Mouse (Mus musculus): Measurements from ENCODE around the gene Car4. TPM values are rescaled to one million over a fixed set of nuclear protein-coding genes. Genes with fewer than 3 reads are reported as not detected.

Gene Car4
- polyA plus RNA-seq (2017; shearing (Covaris generic)) = not detected

DNA sequence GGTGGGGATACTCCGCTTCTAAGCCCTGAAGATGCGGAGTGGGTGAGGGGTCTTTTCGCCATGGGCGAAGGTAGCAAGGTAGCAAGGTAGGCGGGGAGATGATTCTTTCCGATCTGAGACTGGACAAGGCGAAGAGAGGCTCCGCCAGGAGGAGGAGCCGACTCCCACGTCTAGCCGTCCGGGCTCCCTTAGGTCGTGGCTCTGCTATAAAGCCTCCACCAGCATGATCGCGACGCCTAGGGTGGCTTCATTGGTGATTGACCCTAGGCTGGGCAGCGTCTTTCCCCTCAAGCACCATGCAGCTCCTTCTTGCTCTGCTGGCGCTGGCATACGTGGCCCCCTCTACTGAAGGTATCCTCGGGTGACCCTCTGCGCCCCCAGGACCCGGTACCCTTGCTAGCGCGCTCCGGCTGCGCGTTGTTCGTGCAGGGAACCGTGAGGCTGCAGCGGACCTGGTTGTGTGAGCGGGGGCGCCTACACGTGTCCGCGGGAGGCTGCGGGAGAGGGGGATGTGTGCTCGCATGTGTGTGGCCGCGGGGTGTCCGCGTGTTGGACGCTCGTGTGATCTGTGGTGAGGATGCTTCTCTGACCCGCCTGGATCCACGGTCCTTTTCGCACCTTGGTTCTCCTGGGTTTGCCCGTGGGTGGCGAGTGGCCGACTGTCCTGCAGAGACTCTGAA, at the start of gene Car4:
Gene Car4 (plus strand): TSS at position 196 of the 680 bp plus-strand sequence.
- ATAC-seq = no peak

DNA sequence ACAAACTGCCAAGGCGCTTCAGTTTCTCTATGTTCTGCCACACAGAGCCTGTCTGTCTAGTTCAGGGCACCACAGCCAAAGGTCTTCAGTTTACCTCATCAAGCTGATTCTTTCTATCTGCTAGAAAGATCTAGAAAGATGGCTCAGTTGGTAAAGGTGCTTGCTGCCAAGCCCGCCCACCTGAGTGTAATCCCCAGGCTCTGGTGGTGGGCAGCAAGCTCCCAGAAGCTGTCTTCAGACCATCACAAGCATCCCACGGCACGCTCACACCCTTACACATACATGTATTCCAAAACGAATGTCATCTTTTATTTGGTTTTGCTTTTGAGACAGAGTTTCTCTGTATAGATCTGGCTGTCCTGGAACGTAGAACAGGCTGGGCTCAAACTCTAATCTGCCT, 49.1 kb upstream of the Car4 start:
- ATAC-seq = no peak

DNA sequence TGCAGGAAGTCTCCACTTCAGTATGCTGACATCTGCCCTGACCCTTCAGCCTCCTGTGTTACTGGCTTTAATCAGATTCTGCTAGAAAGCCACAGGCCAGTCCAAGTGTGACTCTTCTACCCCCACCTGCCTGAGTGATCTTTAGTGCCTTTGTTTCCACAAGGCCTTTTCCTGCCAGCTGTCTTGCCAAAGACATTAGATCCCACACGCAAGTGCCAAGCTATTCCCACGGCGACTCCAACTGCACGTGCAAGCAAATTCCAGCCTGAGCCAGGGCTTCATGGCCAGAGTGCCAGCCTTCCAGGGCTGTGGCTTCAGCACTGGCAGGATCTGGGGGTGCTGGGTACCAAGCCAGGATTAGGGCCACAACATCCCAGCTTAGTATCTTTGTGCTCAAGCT, 47.2 kb upstream of the Car4 start:
- ATAC-seq = no peak

DNA sequence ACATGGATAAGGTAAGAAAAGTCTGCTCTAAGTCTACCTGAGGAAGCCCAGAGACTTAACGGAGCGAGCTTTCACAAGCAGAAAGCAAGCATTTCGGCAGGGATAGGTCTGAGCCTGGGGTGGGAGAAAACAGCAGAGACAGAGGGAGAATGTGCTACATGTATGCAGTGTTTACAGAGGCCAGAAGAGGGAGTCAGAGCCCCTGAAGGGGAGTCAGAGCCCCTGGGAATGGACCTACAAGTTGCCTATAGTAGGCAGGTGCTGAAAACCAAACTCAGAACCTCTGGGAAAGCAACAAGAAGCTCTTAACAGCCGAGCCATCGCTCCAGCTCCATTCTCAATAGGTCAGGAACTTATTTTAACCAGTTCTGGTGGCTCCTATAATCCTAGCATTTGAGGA, 42.9 kb upstream of the Car4 start:
- ATAC-seq = no peak

DNA sequence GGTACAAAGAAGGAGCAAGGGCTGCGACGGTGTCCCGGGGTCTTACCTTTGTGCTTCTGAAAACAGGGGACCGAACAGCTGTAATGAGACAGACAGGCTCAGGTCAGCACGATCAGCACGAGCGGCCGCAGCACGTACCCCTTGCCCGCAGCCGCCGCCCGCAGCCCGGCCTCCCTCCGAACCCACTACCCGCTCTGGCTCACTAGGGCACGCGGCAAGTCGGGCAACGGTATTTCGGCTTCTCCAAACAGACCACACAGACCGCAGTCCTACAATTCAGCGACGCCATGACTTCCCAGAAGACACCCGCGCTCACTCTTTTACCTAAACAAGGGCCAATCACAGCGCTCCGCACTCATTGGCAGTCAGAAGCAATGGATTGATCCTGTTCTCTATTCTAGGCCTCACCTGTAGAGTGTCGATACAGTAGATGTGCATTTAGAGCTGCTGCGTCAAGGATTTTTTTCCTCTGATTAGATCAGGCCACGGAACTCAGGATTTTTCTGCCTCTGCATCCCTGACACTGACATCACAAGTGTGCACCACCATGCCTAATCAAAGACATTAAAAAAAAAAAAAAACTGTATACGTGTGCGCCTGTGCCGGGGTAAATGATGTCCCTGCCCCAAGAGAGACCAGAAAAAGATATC, 41.4 kb upstream of the Car4 start, which contains the start of gene Znhit3:
Gene Znhit3 (minus strand): TSS at position 314 of the 650 bp plus-strand sequence.
- ATAC-seq = peak; percentile 98

DNA sequence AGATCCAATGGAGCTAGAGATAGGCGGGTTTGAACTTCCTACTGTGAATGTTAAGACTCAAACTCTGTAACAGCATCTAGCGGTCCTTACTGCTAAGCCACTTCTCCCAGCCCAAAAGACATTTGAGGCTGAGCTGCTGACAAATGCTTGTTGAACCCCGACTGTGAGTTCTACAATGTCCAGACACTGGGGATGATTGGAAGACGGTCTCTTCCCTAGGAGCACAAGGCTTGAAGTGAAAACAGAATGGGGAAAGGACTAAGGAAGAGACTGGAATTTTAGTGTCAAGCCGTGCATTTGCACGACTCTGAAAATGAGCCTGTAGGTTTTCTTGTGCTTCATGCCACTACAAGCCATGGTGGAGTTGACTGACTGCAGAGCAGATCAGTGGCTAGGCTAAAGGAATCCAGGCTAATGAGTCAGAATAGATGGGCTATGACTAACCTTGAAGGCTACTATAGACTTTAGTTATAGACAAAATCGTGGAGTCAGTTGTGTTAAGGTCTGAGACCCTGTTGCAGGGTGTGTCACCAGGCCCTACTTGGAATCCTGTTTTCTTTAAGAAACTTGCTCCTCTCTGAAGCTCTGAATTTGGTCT, 40.8 kb upstream of the Car4 start:
- ATAC-seq = no peak

DNA sequence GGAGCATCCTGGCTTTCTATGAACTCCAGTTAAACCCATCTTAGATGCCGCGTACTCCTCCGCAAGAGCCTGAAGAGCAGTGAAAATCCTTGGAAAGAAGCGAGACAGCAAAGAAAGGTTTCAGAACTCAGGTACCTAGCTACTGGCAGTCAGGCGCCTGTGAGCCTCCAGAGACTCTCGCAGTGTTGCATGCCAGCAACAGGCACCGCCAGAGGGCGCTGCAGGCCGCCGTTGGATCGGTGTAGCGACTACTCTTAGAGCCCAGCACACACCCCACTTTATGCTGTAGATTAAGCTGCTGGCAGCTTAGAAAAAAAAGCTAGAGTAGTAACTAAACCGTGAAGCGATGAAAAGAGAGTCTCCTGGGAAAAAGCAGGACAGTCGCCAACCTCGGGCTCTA, 39.2 kb upstream of the Car4 start:
- no peak for ATAC-seq

DNA sequence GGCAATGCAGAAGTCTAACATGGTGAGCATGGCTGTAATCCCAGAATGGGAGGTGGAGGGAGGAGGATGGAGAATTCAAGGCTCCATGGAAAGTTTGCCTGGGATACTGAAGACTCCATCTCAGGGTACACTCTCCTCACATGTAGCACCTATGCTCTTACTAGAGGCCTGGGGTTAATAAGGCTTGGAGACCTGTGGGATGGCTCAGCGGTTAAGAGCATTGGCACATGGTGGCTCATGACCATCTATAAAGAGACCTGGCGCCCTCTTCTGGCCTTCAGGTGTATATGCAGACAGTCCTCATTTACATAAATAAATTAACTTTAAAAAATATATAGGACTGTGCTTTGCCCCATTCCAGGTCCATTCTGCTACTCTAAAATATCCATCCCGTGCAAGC, 38.3 kb upstream of the Car4 start:
- ATAC-seq = peak; percentile 43

DNA sequence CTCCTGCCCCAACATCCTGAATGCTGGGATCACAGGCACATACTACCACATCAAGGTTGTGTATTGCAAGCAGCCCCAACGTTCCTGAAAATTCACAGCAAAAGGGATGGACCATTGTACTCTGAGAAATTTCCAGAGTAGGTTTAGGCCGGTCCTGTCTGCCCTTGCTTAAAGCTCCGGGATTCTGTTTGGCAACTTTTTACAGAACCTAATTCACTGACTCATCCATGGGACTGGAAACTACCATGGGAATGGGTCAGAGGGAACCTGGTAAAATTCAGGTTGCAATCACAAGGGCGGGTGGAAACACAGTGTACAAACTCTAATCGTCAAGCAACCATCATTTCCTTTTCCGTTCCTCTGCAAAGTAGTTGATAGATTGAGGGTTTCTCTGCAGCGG, 37.6 kb upstream of the Car4 start:
- ATAC-seq = no peak

DNA sequence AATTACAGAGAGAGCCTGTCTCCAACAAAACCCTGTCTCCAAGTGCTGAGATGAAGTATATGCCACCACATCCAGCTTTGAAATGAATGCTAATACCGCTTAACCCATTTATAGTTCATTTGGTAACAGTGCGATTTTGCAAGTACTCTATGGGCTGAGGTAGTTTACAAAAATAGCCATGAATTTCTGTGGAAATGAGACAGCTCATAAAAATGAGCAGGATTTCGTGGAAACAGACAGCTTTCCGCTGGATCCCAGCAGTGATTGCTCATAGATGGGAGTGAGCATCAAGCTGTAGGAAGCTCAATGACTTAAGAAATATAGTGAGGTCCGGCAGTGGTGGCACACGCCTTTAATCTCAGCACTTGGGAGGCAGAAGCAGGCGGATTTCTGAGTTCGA, 36.6 kb upstream of the Car4 start:
- no peak for ATAC-seq

DNA sequence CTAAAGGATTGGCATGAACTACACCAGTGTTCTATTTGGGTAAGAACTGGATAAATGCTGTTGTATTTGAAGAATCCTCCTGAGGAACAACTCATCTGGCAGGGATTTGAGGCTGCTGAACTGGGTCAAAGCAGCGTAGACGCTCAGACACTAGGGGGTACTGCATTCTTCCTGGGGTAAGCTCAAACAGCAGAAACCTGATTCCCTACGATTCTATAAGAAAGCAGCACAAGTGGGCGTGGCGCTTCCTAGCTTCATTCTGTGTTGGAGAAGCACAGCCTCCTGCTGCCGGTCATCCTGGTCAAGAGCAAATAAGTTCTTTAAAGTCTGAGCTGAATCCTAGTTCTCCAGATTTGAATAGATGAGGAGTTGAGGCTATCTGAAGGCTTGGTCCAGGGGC, 25.3 kb upstream of the Car4 start:
- ATAC-seq = no peak

DNA sequence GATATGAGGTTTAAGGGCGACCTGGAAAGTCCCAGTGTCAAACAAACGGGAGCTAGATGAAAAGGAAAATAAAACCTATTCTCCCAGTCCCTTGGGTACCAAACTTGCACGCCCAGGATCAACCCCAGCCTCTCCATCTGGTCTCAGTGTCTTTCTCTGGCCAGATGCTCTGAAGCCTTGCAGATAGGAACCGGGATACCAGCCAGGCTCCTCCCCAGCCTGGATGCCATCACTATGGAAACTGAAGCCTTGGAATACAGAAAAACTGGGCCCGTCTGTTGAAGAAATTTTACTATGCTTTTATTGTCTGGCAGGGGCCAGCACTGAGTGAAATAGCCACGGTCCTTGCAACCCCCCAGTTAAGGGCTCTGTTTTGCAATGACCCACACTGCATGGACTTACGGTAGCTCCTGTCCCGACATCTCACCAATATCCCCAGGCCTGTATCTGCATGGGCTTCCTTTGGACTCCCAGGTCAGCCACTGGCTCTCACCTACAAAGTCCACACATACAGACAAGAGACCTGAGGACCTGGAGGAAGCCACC, 18.0 kb upstream of the Car4 start:
- no peak for ATAC-seq

DNA sequence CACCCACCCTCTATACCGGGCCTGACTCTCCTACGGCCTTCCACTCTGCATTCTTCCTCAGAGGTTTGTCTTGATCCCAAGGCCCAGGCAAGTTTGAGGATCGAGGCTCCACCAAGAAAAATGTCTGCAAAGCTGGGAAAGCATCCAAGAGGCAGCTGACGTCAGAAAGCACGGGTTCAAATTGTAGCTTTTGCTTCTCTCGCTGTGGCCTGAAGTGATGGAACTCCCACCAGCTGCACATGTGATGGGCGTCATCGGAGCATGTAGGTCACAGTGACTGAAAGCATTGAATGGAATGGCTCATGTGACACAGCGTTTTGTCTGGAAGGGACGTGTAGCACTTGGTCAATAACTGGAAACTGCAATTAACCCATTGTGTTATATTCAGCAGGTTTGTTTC, 17.4 kb upstream of the Car4 start:
- no peak for ATAC-seq

DNA sequence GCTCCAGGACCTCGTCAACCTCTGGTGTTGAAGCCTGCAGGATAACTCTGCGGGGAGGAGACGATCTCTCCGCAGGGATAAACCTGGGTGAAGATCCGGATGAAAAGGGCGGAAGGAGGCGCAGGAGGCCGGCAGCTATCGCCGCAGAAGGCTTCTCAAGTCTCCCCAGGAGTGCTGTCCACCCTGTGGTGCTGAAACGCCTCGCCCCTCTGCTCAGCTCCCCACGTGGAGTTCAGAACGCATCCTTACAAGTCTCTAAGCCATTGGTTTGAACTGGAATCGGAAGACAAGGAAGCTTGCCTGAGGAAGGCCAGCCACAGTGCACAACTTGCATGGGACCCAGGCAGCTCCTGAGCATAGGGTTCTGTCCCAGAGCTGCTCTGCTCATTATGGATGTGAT, 13.6 kb upstream of the Car4 start:
- no peak for ATAC-seq

DNA sequence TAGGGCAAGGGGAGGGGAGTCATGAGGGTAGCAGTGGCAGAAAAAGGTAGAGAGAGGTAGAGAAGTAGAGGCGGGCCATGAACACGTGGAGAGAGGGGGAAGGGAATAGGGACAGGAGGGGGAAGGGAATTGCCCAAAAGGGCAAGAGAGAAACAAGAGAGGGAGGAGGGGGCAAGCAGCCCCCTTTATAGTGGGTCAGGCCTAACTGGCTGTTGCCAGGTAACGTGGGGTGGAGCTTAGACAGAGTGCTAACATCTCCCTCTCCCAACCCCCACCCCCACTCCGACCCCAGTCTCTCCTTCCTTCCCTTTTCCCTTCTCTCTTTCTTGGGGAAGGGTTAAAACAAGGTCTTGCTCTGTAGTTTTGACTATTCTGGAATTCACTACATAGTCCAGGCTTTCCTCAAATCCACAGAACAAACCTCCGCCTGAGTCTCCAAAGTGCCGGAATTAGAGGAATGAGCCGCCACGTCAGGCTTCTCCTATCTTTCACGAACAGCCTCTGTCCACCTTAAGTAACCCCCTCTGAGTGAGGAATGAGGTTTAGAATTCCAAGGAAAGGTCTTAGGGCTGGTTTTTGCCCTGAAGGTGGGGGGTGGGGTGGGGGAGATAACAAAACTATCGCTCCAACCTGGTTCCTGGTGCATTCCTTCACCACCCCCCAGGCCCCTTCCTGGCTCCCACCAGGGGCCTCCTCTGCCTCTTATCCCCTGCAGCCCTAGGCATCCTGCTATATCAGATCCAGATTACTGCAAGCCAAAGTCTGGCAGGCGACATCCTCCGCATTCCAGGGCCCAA, 12.7 kb upstream of the Car4 start:
- ATAC-seq = no peak

DNA sequence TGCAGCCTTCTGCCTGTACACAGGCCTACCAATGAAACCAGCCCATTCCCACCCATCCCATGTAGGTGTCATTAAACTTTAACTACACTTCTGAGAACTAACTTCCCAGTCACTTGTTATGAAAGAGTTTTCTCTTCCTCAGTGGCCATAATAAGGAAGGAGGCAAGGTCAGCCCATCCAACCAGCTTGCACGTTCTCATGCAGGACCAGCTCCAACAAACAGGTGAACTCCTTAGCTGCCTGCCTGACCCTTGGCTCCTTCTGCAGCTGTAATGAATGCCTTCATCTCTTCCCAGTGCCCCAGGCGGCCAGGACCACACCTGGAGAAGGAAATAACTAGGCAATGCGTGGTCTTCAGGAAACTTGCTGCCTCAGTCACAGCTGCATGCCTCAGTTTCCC, 11.7 kb upstream of the Car4 start:
- ATAC-seq = no peak

DNA sequence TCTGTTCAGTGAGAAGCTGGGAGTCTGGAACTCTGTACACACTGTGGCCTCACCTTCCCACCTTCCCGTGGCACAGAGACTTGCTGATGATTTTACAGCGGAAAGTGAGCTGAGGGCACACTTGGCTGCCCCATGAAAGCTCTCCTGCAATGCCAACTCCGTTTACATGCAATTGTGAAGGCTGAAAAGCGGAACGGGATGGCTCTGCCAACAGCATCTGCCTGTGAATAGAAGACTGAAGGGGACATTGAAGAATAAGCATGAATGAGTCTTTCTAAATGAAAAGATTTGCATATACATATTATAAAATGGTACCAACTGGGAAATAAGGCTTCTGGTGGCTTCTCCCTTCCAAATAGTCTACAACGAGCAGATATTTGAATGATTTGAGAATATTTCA, 10.4 kb upstream of the Car4 start:
- no peak for ATAC-seq

DNA sequence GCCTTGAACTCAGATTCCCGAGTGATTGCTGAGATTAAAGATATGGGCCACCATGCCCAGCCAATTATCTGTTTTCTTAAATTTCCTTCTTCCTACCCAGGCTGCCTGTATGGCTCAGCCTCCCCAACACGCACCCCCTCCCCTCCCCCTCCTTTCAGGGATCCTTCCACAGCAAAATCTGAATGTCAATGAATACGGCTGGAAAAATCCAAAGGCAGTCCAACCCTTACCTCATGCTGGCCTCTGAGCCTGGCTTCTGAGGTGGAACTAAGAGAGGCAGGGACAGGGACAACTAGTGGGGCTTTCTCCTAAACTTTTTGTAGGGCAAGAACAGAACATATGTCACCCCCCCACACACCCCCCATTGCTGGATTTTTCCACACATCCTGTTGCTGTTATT, 9.5 kb upstream of the Car4 start:
- no peak for ATAC-seq

DNA sequence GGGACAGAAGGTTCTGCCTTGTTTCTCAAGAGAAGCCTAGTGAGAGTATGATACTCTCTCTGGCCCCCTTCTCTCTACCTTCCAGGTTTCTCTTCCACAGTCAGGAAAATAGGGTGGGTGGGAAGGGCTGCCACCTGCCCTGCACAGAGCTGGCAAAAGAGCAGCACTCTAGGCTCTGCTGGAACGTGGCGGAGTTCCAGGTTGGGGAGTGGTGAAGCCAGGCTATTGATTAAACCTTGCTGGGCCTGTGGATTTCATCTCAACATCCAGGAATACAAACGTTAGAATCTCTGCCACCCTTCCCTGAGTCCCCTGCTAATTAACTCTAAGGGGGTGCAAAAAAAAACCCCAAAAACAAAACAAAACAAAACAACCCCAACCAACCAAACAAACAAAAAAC, 9.1 kb upstream of the Car4 start:
- ATAC-seq = no peak

DNA sequence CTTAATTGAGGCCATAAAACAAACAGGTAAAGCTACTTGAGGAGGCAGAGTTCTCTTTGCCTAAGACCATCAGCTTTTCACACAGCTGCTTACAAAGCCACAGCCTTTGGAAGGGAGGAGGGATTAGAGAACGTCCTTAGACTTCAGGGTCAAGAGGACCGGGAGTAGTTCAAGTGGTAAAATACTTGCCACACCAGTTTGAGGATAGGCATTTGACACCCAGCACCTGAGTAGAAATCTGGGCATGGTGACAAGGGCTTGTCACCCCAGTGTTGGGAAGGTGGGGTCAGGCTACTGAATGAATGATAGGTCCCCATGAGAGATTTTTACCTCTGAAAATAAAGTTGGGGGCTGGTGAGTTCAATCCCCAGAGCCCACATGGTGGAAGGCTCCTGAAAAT, 5.0 kb upstream of the Car4 start:
- no peak for ATAC-seq

DNA sequence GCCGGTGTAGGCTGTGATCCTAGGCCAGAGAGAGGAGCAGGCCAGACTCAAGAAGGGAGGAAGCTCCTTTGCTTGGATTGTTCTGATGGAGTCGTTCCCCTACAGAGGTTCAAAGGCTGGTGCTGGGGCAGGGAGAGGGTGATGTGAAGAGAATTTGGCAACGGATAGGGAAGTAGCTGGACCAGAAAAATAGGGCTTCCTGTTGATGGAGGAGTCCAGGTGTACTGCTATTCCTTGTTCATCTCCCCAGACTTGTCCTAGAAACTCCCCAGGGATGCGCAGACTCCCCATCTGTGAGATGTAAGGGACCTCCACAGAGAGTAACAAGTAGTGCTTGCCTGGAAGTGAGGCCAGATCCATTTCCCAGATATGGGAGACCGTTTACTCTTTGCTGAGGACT, 1.2 kb upstream of the Car4 start:
- no peak for ATAC-seq

DNA sequence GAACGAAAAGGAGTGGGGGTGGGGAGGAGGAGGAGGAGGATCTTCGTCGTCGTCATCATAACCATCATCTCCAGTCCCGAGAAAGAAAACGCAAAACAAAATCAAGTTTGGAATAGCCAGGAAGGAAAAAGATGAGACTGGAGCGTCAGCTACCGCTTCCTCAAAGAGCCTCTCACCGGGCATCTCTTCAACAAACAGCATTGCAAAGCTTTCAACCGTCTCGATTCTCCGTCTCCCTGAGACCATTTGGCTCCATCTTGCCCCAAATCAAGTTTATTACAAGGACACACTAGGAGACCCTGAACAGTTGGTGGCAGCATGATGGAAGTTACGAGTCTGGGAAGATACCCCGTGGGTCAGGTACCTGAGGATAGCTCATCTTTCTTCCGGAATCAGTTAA, 415 bp upstream of the Car4 start:
- no peak for ATAC-seq

DNA sequence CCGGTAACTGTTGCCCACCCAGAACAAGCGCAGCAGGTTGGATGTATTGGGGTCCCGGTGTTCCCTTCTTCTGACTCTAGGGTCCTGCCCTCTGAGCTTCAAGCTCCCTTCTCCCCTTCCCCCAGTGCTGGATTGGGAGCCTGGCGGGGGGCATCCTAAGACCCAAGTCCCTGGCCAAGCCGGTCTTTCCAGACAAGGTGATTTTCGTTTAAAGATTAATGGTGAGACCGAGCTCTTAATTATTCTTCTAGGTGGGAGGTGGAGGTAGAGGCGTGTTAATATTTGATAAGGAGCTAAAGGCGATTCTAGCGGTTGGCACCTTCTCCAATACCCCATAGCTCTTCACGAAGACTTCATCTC, 665 bp downstream of the Car4 start:
- no peak for ATAC-seq

Measured in CD4-positive, CD25-positive, alpha-beta regulatory T cell, adult 4 months (primary cell).